Mouse (Mus musculus): ENCODE measurements around the gene Orc5. TPM values are rescaled to one million over a fixed set of nuclear protein-coding genes. Genes with fewer than 3 reads are reported as not detected.

The Orc5 gene
- polyA plus RNA-seq, 1 experiment: 0.83 TPM

- TF ChIP-seq GATA1 (IDR thresholded peaks at IDR 0.05; ENCODE audit: borderline replicate concordance, low read length) (no peak), FLI1 (IDR thresholded peaks at IDR 0.05; ENCODE audit: low read length) (no peak)
- no peaks in the 10 kb centered on the region for H3K9me3 ChIP-seq
- no peaks in the 10 kb centered on the region for H3K27me3 ChIP-seq (replicated peaks)
- peaks cover 4% of the 10 kb centered on the region; the same call in 1 of the 2 replicates for H3K4me1 ChIP-seq
- no peaks in the 10 kb centered on the region for H3K36me3 ChIP-seq (replicated peaks; ENCODE audit: low read length)
- H3K4me3 ChIP-seq (replicated peaks): no peak overlapping the region
Observed at GRCm38 (mm10) chr5:22572456-22572855, 22.2 kb upstream of the Orc5 start.

DNA sequence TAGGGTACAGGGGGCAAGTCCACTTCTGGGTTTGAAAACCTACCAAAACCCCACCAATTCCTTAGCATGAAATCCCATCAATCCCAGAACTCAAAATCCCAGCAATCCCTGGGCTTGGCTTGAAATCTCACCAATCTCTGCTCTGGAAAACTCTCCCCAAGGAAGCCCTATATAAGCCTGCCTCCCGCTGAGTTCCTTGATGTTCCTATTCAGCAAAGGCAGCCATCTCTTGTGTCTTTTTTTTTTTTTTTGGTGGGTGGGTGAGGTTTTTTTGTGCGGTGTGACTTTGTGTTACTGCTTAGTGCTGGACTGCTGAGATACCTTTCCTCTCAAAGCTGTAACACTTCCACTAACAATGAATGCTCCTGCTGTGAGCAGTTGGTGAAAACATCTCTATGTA, 15.5 kb upstream of the Orc5 start:
- no peak for TF ChIP-seq GATA1 (IDR thresholded peaks at IDR 0.05; ENCODE audit: borderline replicate concordance, low read length)
- TF ChIP-seq FLI1 (IDR thresholded peaks at IDR 0.05; ENCODE audit: low read length): no peak
- Histone ChIP-seq H3K27me3 (replicated peaks) (no peaks in the 10 kb centered on the region), H3K36me3 (replicated peaks; ENCODE audit: low read length) (peaks cover 8% of the 10 kb centered on the region), H3K4me3 (replicated peaks) (no peak overlapping the region), H3K4me1 (no peaks in the 10 kb centered on the region), H3K9me3 (peaks cover 8% of the 10 kb centered on the region)

- Histone ChIP-seq H3K27me3 (replicated peaks) (no peaks in the 10 kb centered on the region), H3K4me3 (replicated peaks) (no peak overlapping the region)
Observed at GRCm38 (mm10) chr5:22559801-22560200, 9.6 kb upstream of the Orc5 start.

DNA sequence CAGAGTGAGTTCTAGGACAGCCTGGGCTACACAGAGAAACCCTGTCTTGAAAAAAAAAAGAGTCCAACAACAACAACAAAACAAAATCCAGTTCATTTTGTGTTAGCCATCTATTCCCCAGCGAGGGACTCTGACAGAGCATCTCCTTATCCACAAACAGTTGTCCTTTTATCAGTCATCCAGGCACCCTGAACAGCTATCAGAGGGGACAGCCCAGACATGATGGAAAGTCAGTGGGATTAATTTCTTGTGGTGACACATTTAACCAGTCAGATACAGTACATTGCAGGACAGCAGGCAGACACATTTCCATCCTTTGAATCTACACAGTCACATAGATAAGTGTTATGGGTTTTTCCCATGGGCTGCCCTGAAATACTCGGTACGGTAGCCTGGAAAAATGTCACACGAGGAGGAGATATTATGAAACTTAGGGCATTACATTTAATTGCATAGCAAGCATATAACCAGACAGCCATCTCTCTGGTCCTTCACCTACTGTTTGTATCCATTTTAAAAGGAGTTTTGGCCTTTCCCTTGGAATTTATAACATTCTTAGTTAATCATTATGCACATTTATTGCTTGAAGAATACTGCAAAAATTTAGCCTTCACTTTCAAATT, 7.4 kb upstream of the Orc5 start:
- Histone ChIP-seq H3K36me3 (replicated peaks; ENCODE audit: low read length) (peaks cover 39% of the 10 kb centered on the region), H3K4me3 (replicated peaks) (no peak overlapping the region), H3K4me1 (peaks cover 5% of the 10 kb centered on the region; the same call in 1 of the 2 replicates), H3K9me3 (peaks cover 37% of the 10 kb centered on the region), H3K27me3 (replicated peaks) (no peaks in the 10 kb centered on the region)
- no peak for TF ChIP-seq FLI1 (IDR thresholded peaks at IDR 0.05; ENCODE audit: low read length)
- TF ChIP-seq GATA1 (IDR thresholded peaks at IDR 0.05; ENCODE audit: borderline replicate concordance, low read length): no peak

More at GRCm38 (mm10) chr5:22559801-22560200, 9.6 kb upstream of the Orc5 start:
- Histone ChIP-seq H3K9me3 (peaks cover 22% of the 10 kb centered on the region), H3K4me1 (peaks cover 5% of the 10 kb centered on the region; the same call in 1 of the 2 replicates), H3K36me3 (replicated peaks; ENCODE audit: low read length) (peaks cover 28% of the 10 kb centered on the region)
- no peak for TF ChIP-seq GATA1 (IDR thresholded peaks at IDR 0.05; ENCODE audit: borderline replicate concordance, low read length)
- no peak for TF ChIP-seq FLI1 (IDR thresholded peaks at IDR 0.05; ENCODE audit: low read length)

GRCm38 (mm10) chr5:22556713-22557112, 6.5 kb upstream of the Orc5 start:
- H3K9me3 ChIP-seq: peaks cover 40% of the 10 kb centered on the region
- H3K4me3 ChIP-seq (replicated peaks): no peak overlapping the region
- H3K4me1 ChIP-seq: peaks cover 5% of the 10 kb centered on the region; the same call in 1 of the 2 replicates
- TF ChIP-seq FLI1 (IDR thresholded peaks at IDR 0.05; ENCODE audit: low read length): no peak
- TF ChIP-seq GATA1 (IDR thresholded peaks at IDR 0.05; ENCODE audit: borderline replicate concordance, low read length): no peak
- H3K27me3 ChIP-seq (replicated peaks): no peaks in the 10 kb centered on the region
- H3K36me3 ChIP-seq (replicated peaks; ENCODE audit: low read length): peaks cover 40% of the 10 kb centered on the region

- H3K4me3 ChIP-seq (replicated peaks): peak overlapping the region; percentile 46
- TF ChIP-seq GATA1 (IDR thresholded peaks at IDR 0.05; ENCODE audit: borderline replicate concordance, low read length) (no peak), FLI1 (IDR thresholded peaks at IDR 0.05; ENCODE audit: low read length) (no peak)
- peaks cover 19% of the 10 kb centered on the region for H3K4me1 ChIP-seq
- peaks cover 27% of the 10 kb centered on the region for H3K9me3 ChIP-seq
- peaks cover 31% of the 10 kb centered on the region for H3K36me3 ChIP-seq (replicated peaks; ENCODE audit: low read length)
- no peaks in the 10 kb centered on the region for H3K27me3 ChIP-seq (replicated peaks)
Observed at GRCm38 (mm10) chr5:22552233-22552765, 2.1 kb upstream of the Orc5 start.

DNA sequence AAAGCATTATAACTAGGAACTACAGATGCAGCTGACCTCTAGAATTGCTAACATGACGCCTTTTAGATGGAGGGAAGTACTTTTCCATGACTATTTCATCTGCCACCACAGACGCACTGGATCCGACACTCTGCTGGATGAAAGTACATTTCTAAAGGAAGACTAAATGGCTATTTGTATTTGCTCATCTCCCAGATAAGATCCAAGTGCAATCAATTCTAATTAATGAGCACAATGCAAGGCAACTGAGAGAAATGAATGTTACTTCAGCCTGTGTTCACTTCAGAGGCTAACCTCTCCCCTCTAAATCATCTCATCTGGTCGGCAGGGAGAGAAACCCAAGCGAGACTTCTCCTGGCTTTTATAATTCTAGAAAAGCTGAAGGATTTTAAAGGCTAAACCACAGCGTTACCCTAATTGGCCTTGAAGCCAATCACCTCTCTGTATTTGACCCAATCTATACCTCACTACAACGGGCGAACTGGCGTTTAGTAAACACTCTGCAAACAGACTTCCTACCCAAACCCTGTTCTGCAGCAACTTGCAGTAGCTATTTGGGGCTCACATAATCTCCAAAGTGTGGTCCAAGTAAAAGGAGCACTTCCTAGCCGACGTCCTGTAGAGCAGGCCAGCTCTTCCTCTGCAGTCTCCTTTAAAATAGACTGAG, 730 bp downstream of the Orc5 start:
- TF ChIP-seq FLI1 (IDR thresholded peaks at IDR 0.05; ENCODE audit: low read length): no peak
- no peak for TF ChIP-seq GATA1 (IDR thresholded peaks at IDR 0.05; ENCODE audit: borderline replicate concordance, low read length)
- H3K9me3 ChIP-seq: peaks cover 16% of the 10 kb centered on the region
- peak overlapping the region; percentile 95 for H3K4me3 ChIP-seq (replicated peaks)
- no peaks in the 10 kb centered on the region for H3K27me3 ChIP-seq (replicated peaks)
- peaks cover 48% of the 10 kb centered on the region for H3K36me3 ChIP-seq (replicated peaks; ENCODE audit: low read length)
- peaks cover 32% of the 10 kb centered on the region for H3K4me1 ChIP-seq

DNA sequence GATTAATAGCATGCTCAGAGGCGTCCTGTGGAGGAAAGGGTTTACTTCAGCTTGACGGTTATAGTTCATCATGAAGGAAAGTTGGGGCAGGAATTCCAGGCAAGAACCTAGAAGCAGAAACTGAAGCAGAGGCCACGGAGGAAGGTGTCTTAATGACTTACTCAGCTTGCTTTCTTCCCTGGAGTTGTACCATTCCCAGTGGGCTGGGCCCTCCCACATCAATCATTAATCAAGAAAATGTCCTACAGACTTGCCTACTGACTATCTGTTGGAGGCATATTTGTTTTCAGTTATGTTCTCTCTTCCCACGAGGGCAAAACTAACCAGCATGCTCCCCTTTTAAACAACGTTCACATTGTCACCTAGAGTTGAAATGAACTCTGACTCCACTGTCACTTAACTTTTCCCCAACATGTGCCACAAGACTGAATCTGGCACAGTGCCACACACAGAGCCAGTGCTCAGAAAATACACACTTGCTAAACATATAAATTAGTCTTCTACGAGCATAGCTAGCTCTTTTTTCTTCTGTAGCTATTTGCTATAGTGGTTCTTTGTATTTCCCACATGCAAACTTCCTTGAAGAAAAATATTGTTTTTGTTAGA, 1.6 kb downstream of the Orc5 start:
- no peak for TF ChIP-seq FLI1 (IDR thresholded peaks at IDR 0.05; ENCODE audit: low read length)
- TF ChIP-seq GATA1 (IDR thresholded peaks at IDR 0.05; ENCODE audit: borderline replicate concordance, low read length): no peak
- Histone ChIP-seq H3K4me1 (peaks cover 32% of the 10 kb centered on the region), H3K9me3 (peaks cover 9% of the 10 kb centered on the region), H3K4me3 (replicated peaks) (peak overlapping the region; percentile 95), H3K36me3 (replicated peaks; ENCODE audit: low read length) (peaks cover 50% of the 10 kb centered on the region), H3K27me3 (replicated peaks) (no peaks in the 10 kb centered on the region)

DNA sequence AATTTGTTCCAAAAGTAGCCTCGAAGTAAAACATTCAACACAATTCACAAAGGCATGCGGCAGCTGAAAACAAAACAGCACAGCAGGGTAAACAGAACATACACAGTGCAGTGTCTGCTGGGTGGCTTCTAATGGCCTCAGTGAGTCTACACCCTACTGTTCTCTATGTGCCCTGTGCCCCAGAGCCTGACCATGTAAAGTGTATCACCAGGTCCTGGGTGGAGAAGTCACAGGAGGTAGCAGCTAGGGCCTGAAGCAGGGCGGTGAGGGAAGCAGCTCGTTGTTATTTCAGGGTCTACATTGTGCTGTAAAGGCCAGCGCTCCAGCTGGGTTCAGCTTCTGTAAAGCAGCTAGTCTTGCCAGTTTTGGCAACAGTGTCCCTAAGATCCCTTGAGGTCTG, 3.7 kb downstream of the Orc5 start:
- Histone ChIP-seq H3K4me3 (replicated peaks) (peak overlapping the region; percentile 21), H3K36me3 (replicated peaks; ENCODE audit: low read length) (peaks cover 62% of the 10 kb centered on the region), H3K27me3 (replicated peaks) (no peaks in the 10 kb centered on the region), H3K4me1 (peaks cover 35% of the 10 kb centered on the region), H3K9me3 (0 out of 2 replicates have a peak, but pooled peaks cover 3% of the 10 kb centered on the region)
- no peak for TF ChIP-seq GATA1 (IDR thresholded peaks at IDR 0.05; ENCODE audit: borderline replicate concordance, low read length)
- no peak for TF ChIP-seq FLI1 (IDR thresholded peaks at IDR 0.05; ENCODE audit: low read length)

Data from megakaryocyte, embryonic 14.5 days (primary cell).